Mouse (Mus musculus) layer of hippocampus, adult 9-11 months (tissue): ENCODE data around the gene Crtc1.
A peak's percentile ranks its signal among the peaks of the same experiment; 100 is the strongest.

Experiments
- DNase-seq: peaks from one replicate; pipeline ENCODE4 v3.0.0; 2022

The Crtc1 gene

GRCm38 (mm10) chr8:70377049-70377448, 62.3 kb downstream of the Crtc1 start:
- no peak for DNase-seq

- no peak for DNase-seq
Measured at GRCm38 (mm10) chr8:70376275-70376741, 63.1 kb downstream of the Crtc1 start.

GRCm38 (mm10) chr8:70375212-70375859, 64.0 kb downstream of the Crtc1 start:
- DNase-seq: no peak

GRCm38 (mm10) chr8:70374318-70374927, 65.0 kb downstream of the Crtc1 start:
- peak; percentile 46 for DNase-seq

- DNase-seq: no peak
Measured at GRCm38 (mm10) chr8:70373397-70374317, 65.7 kb downstream of the Crtc1 start, which contains the start of gene Comp. Gene Comp (plus strand): TSS chr8:70373558.

GRCm38 (mm10) chr8:70371951-70372350, 67.4 kb downstream of the Crtc1 start:
- DNase-seq: no peak

GRCm38 (mm10) chr8:70370476-70370875, 68.9 kb downstream of the Crtc1 start:
- no peak for DNase-seq

- no peak for DNase-seq
Measured at GRCm38 (mm10) chr8:70366588-70366987, 72.8 kb downstream of the Crtc1 start.

GRCm38 (mm10) chr8:70364066-70364465, 75.3 kb downstream of the Crtc1 start:
- DNase-seq: no peak

- no peak for DNase-seq
Measured at GRCm38 (mm10) chr8:70361484-70362032, 77.8 kb downstream of the Crtc1 start.

GRCm38 (mm10) chr8:70360769-70361168, 78.6 kb downstream of the Crtc1 start:
- DNase-seq: no peak

- DNase-seq: no peak
Measured at GRCm38 (mm10) chr8:70359411-70359810, 80.0 kb downstream of the Crtc1 start.

GRCm38 (mm10) chr8:70356111-70356510, 83.3 kb downstream of the Crtc1 start:
- DNase-seq: no peak

- no peak for DNase-seq
Measured at GRCm38 (mm10) chr8:70354004-70354403, 85.4 kb downstream of the Crtc1 start.

- peak; percentile 99 for DNase-seq
Measured at GRCm38 (mm10) chr8:70353194-70353817, 86.1 kb downstream of the Crtc1 start, which contains the start of gene Upf1. Gene Upf1 (minus strand): TSS chr8:70353278.

GRCm38 (mm10) chr8:70352657-70353151, 86.7 kb downstream of the Crtc1 start:
- DNase-seq: no peak

GRCm38 (mm10) chr8:70352000-70352384, 87.4 kb downstream of the Crtc1 start:
- no peak for DNase-seq

- peak; percentile 52 for DNase-seq
Measured at GRCm38 (mm10) chr8:70351035-70351999, 88.1 kb downstream of the Crtc1 start.

GRCm38 (mm10) chr8:70347860-70348420, 91.4 kb downstream of the Crtc1 start:
- DNase-seq: no peak

- DNase-seq: no peak
Measured at GRCm38 (mm10) chr8:70347443-70347842, 91.9 kb downstream of the Crtc1 start.

GRCm38 (mm10) chr8:70344279-70344678, 95.1 kb downstream of the Crtc1 start:
- DNase-seq: no peak
